Mouse (Mus musculus): ENCODE measurements around the gene Casq2. TPM values are rescaled to one million over a fixed set of nuclear protein-coding genes. Genes with fewer than 3 reads are reported as not detected.

Casq2 gene
- polyA plus RNA-seq, 1 experiment from 2014 or later: 196 TPM

DNA sequence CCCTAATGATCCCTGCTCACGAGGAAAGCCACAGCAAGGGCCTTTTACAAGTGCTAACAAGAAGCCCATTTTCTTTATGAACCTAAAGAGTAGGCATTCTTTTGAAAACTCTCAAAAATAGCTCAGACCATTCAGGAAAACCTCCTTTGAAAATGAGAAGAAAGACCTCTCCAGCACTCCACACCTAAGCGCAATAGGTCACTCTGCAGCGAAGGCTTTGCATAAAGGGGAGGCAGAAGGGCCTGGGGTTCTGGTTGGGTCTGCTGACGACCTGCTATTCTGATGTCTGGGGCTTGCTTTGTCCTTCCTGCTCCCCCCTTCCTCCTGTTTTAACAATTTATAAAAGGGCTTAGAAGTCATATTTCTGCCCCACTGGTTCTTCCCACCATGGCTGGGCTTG is 93.7 kb downstream of the Casq2 start:
- Histone ChIP-seq H3K27me3 (replicated peaks) (no peaks in the 10 kb centered on the region), H3K9me3 (no peaks in the 10 kb centered on the region), H3K4me2 (no peak overlapping the region), H3K4me1 (peaks cover 44% of the 10 kb centered on the region), H3K36me3 (peaks cover 47% of the 10 kb centered on the region), H3K4me3 (no peak overlapping the region), H3K27ac (replicated peaks) (no peak overlapping the region), H3K9ac (no peak overlapping the region)
- no peak for ATAC-seq (ENCODE audit: extremely low read depth, insufficient number of reproducible peaks, low FRiP score, low TSS enrichment)
- WGBS: 87% methylated on average over 4 of the region's 4 CpGs

DNA sequence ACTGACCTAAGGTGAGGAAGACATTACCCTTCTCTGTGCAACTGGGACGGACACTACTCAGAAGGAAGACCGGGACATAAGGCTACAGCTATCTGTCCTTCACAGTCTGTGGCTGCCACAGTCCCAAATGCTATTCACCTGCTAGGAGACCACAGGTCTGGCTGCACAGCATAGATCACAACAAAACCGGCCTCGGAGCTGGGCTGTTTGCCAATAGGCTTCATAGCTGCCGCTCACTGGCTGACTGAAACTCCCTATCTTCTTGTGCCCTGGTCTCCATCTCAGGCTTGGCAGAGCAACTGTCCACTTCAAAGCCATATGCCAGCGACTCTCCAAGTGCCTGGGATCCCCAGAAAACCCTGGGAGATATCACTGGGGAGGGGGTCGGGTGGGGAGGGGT is 94.5 kb downstream of the Casq2 start:
- peak overlapping the region; percentile 12; the same call in 1 of the 2 replicates for H3K4me2 ChIP-seq
- peak overlapping the region; percentile 70 for H3K27ac ChIP-seq (replicated peaks)
- 26% methylated on average over 7 of the region's 7 CpGs for WGBS
- H3K9ac ChIP-seq: no peak overlapping the region
- peaks cover 38% of the 10 kb centered on the region for H3K4me1 ChIP-seq
- H3K27me3 ChIP-seq (replicated peaks): no peaks in the 10 kb centered on the region
- H3K9me3 ChIP-seq: no peaks in the 10 kb centered on the region
- no peak overlapping the region for H3K4me3 ChIP-seq
- ATAC-seq (ENCODE audit: extremely low read depth, insufficient number of reproducible peaks, low FRiP score, low TSS enrichment): no peak
- peaks cover 54% of the 10 kb centered on the region for H3K36me3 ChIP-seq

DNA sequence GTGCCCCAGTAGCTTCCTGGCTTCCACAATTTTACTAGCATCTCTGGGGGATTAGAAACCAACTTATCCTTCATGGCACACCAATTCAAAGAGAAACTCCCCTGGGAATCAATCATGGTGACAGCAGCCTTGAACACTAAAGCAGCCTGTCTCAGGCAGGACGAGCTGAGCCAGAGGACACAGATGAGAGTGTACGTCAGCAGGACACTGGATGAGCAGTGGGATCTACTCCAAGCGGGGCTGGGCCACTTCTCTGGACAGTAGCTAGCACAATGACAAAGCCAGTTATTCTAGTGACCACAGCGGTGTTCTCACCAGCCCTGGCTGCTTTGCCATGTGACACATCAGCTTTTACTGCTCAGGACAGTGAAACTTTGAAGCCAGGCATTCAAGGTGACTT is 95.0 kb downstream of the Casq2 start:
- Histone ChIP-seq H3K4me3 (no peak overlapping the region), H3K4me1 (peaks cover 34% of the 10 kb centered on the region), H3K36me3 (peaks cover 59% of the 10 kb centered on the region), H3K9ac (no peak overlapping the region), H3K27me3 (replicated peaks) (no peaks in the 10 kb centered on the region), H3K27ac (replicated peaks) (peak overlapping the region; percentile 70), H3K9me3 (no peaks in the 10 kb centered on the region), H3K4me2 (no peak overlapping the region)
- ATAC-seq (ENCODE audit: extremely low read depth, insufficient number of reproducible peaks, low FRiP score, low TSS enrichment): no peak
- 69% methylated on average over 4 of the region's 4 CpGs for WGBS

DNA sequence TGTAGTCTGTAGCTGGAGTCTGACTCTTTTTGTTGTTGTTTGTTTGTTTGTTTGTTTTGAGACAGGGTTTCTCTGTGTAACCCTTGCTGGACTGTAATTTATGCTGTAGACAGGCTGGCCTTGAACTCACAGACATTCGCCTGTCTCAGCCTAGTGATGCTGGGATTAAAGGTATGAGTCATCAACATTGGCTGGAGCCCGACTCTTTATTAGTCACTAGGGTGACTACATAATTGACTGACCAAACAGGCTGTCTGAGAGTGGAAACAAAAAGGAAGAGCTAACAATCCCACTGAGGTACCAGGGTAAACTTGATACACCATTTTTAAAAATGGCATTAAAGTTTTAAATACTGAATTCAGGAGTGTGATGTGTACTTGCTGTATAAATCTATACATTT is 96.4 kb downstream of the Casq2 start:
- no peaks in the 10 kb centered on the region for H3K27me3 ChIP-seq (replicated peaks)
- H3K4me3 ChIP-seq: no peak overlapping the region
- 89% methylated on average over 2 of the region's 2 CpGs for WGBS
- no peak overlapping the region for H3K4me2 ChIP-seq
- no peak overlapping the region for H3K9ac ChIP-seq
- H3K4me1 ChIP-seq: peaks cover 31% of the 10 kb centered on the region
- H3K36me3 ChIP-seq: peaks cover 70% of the 10 kb centered on the region
- ATAC-seq (ENCODE audit: extremely low read depth, insufficient number of reproducible peaks, low FRiP score, low TSS enrichment): no peak
- no peaks in the 10 kb centered on the region for H3K9me3 ChIP-seq
- H3K27ac ChIP-seq (replicated peaks): no peak overlapping the region

DNA sequence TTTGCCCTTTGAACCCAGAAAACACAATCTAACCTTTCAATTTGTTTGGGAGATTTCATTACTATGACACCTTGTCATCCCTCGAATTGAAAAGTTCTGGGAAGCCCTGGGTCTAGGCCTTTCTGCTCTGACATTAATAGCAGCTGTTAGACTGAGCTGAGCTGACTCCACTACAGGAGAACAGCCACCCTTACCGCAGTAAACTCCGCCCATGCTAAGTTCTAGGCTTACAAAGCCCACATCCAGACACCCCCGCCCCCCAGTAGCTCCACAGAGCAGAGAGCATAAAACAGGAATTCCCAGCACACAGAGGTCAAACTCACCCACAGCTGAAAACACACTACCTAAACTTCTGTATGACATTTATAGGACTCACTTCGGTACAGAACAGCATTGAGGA is 98.5 kb downstream of the Casq2 start:
- Histone ChIP-seq H3K27me3 (replicated peaks) (no peaks in the 10 kb centered on the region), H3K9me3 (no peaks in the 10 kb centered on the region), H3K9ac (no peak overlapping the region), H3K27ac (replicated peaks) (no peak overlapping the region), H3K4me1 (peaks cover 46% of the 10 kb centered on the region), H3K4me2 (no peak overlapping the region), H3K4me3 (no peak overlapping the region), H3K36me3 (peaks cover 66% of the 10 kb centered on the region)
- 57% methylated on average over 5 of the region's 5 CpGs for WGBS
- no peak for ATAC-seq (ENCODE audit: extremely low read depth, insufficient number of reproducible peaks, low FRiP score, low TSS enrichment)

DNA sequence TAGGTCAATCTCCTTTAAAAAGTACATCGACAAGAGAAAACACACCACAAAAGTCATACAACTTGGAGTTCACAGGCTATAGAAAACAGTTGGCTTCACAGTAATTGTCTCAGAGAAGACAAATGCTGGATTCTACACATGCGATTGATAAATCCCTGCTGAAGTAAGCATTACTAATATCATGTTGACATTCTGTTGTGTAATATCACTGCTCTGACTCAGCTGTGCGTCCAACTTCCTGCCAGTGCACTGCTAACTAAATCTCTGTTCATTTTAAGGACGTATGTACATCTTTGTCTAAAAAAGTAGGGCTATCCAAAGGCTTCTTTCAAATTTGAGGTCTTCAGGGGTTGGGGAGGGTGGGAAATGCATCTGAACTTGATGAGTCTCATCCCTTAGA is 101.2 kb downstream of the Casq2 start:
- peaks cover 52% of the 10 kb centered on the region for H3K36me3 ChIP-seq
- 78% methylated on average over 4 of the region's 4 CpGs for WGBS
- no peak overlapping the region for H3K9ac ChIP-seq
- no peak overlapping the region for H3K4me3 ChIP-seq
- H3K9me3 ChIP-seq: no peaks in the 10 kb centered on the region
- no peaks in the 10 kb centered on the region for H3K27me3 ChIP-seq (replicated peaks)
- peaks cover 53% of the 10 kb centered on the region for H3K4me1 ChIP-seq
- ATAC-seq (ENCODE audit: extremely low read depth, insufficient number of reproducible peaks, low FRiP score, low TSS enrichment): no peak
- no peak overlapping the region for H3K4me2 ChIP-seq
- no peak overlapping the region for H3K27ac ChIP-seq (replicated peaks)

DNA sequence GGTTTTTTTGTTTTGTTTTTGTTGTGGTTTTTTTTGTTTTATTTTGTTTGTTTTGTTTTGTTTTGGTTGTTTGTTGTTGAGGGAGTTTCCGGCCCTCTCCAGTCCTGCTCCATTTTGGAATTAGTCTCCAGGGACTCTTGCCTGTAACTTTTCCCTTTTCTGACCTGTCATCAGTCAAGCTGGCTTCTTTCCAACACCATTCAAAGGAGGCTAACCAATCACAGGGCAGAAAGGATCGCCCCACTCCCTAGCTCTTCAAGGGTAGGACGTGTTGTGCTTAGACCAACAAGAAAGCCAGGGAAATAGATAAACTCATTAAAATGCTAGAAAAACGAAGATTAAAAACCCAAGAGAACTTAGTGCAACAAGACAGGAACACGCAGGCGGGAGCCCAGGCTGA is 102.8 kb downstream of the Casq2 start:
- Histone ChIP-seq H3K27ac (replicated peaks) (peak overlapping the region; percentile 71), H3K4me3 (0 out of 2 replicates have a peak overlapping the region, but pooled peaks have one; percentile 5), H3K4me2 (peak overlapping the region; percentile 43), H3K36me3 (peaks cover 42% of the 10 kb centered on the region), H3K27me3 (replicated peaks) (no peaks in the 10 kb centered on the region), H3K9ac (peak overlapping the region; percentile 21; the same call in 1 of the 2 replicates), H3K4me1 (peaks cover 69% of the 10 kb centered on the region), H3K9me3 (no peaks in the 10 kb centered on the region)
- no peak for ATAC-seq (ENCODE audit: extremely low read depth, insufficient number of reproducible peaks, low FRiP score, low TSS enrichment)
- WGBS: 10% methylated on average over 6 of the region's 6 CpGs

DNA sequence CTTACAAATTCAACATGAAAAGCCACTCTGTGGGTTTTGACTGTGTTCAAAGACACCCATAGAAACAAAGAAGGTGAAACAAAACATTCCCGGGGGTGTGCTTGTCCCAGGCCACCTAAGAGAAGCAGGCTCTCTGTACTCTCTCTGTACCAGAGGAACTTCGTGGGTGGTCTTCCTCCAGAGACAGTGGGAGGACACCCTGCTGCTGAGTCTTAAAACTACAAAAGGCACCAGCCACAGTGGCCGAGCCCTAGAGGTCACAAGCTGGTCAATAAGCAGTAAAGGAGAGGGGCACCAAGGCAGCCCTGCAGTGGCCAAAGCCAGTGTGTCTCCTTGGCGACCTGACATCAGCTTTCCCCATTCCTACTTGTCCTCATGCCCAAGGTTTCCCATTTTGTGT is 103.8 kb downstream of the Casq2 start:
- Histone ChIP-seq H3K36me3 (peaks cover 40% of the 10 kb centered on the region), H3K9ac (no peak overlapping the region), H3K4me3 (no peak overlapping the region), H3K27me3 (replicated peaks) (no peaks in the 10 kb centered on the region), H3K9me3 (no peaks in the 10 kb centered on the region), H3K27ac (replicated peaks) (peak overlapping the region; percentile 61), H3K4me1 (peaks cover 70% of the 10 kb centered on the region), H3K4me2 (no peak overlapping the region)
- WGBS: 33% methylated on average over 4 of the region's 4 CpGs
- ATAC-seq (ENCODE audit: extremely low read depth, insufficient number of reproducible peaks, low FRiP score, low TSS enrichment): no peak

DNA sequence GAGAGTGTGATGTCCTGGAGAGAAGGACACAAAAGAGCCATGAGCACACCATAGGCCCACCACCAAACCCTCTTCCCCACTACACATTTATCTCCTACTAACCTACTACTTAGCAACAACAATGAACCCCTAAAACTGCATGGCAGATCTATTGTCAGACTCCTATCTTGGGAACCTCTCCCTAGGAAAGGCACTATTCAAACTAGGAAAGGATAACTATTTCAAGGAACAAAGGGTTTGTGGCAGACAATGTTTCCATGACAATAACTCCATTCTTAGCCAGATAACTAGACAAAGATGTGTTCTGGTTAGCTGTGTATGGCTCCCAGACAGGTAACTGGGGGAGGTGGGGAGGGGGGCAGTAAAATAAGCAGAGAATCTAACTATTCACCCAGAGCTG is 104.4 kb downstream of the Casq2 start:
- Histone ChIP-seq H3K27me3 (replicated peaks) (no peaks in the 10 kb centered on the region; the same call in 1 of the 2 replicates), H3K4me3 (no peak overlapping the region), H3K4me1 (peaks cover 77% of the 10 kb centered on the region), H3K9ac (no peak overlapping the region), H3K27ac (replicated peaks) (no peak overlapping the region), H3K36me3 (peaks cover 38% of the 10 kb centered on the region), H3K9me3 (no peaks in the 10 kb centered on the region), H3K4me2 (no peak overlapping the region)
- no peak for ATAC-seq (ENCODE audit: extremely low read depth, insufficient number of reproducible peaks, low FRiP score, low TSS enrichment)

DNA sequence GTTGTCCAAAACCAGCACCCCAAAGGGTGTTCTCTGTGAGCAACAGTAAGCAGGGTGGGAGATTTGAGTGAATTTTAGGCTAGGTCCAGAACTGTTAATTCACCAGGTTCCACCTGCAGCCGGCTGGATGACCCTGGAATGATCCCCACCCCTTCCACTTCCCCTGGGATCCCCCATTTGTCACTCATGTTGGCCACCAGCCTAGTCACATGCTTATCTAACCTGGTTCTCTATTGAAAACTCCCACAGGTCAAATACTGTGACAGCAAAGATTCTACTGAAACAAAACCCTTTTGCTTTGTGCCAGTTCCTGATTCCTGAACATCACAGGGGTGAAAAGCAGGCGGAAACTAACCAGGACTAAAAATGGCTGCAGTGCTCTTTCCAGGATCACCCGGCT is 105.4 kb downstream of the Casq2 start:
- WGBS: 56% methylated on average over 3 of the region's 3 CpGs
- no peak overlapping the region for H3K4me2 ChIP-seq
- H3K27ac ChIP-seq (replicated peaks): 0 out of 2 replicates have a peak overlapping the region, but pooled peaks have one; percentile 3
- 0 out of 2 replicates have a peak overlapping the region, but pooled peaks have one; percentile 45 for H3K9ac ChIP-seq
- H3K27me3 ChIP-seq (replicated peaks): no peaks in the 10 kb centered on the region; the same call in 1 of the 2 replicates
- no peak for ATAC-seq (ENCODE audit: extremely low read depth, insufficient number of reproducible peaks, low FRiP score, low TSS enrichment)
- peaks cover 38% of the 10 kb centered on the region for H3K36me3 ChIP-seq
- no peaks in the 10 kb centered on the region for H3K9me3 ChIP-seq
- no peak overlapping the region for H3K4me3 ChIP-seq
- peaks cover 86% of the 10 kb centered on the region for H3K4me1 ChIP-seq

DNA sequence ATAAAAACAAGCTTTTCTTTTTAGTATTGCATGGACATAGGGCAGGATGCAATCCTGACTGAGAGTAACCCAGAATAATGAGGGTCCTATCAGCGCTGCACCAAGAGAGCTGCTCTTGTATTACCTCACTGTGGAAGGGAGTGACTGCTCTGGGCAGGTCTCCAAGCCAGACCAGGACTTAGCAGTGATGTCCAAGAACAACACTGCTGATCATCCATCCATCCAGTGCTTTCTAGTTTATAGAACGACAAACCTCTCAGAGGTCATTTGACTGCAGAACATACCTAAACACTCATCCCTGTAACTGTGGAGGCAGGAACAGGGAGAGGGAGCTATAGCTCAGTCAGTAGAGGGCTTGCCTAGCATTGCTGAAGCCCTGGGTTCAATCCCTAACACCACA is 106.4 kb downstream of the Casq2 start:
- Histone ChIP-seq H3K4me3 (0 out of 2 replicates have a peak overlapping the region, but pooled peaks have one; percentile 20), H3K9me3 (no peaks in the 10 kb centered on the region), H3K36me3 (peaks cover 30% of the 10 kb centered on the region), H3K4me1 (peaks cover 96% of the 10 kb centered on the region), H3K27ac (replicated peaks) (peak overlapping the region; percentile 79), H3K9ac (peak overlapping the region; percentile 53), H3K27me3 (replicated peaks) (no peaks in the 10 kb centered on the region; the same call in 1 of the 2 replicates), H3K4me2 (peak overlapping the region; percentile 60)
- peak; percentile 63 for ATAC-seq (ENCODE audit: extremely low read depth, insufficient number of reproducible peaks, low FRiP score, low TSS enrichment)
- WGBS: 21% methylated on average over 2 of the region's 2 CpGs

DNA sequence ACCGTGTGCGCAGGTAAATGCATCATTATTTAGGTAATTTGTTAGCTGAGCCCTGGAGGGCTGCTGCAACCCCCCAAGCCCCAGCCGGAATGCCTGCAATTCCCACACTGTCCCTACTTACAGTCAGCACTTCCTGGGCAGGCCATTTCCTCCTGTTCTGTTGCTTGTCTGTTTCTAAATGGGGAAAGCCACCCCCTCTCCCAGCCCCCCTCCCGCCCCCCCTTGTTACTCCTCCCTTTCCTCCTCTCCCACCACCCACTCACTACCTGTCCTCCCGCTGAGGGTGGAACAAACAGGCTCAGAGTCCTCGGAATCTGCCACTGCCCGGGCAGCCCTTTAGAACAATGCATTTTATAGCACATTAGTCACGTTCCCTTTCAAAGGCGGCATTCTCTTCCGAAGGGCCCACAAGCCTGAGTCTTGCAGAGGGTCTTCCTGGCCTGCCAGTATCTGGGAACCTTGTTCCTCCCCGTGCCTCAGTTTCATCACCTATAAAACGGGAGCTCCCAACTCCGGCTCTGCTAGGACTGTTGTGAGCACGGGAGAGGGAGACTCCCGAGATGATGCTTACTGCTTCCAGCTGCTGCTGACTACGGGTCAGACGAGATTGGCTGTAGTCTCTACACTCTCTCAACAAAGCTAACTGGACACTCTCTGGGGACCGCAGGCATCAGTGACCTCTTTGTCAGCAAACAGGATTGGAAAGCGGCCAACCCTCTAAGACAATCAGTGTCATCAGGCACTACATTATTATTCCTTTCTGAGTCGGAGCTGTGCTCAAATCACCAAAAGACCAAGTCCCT is 107.5 kb downstream of the Casq2 start:
- Histone ChIP-seq H3K4me3 (peak overlapping the region; percentile 20), H3K27me3 (replicated peaks) (no peaks in the 10 kb centered on the region; the same call in 1 of the 2 replicates), H3K9me3 (no peaks in the 10 kb centered on the region), H3K36me3 (peaks cover 19% of the 10 kb centered on the region), H3K9ac (peak overlapping the region; percentile 53), H3K4me2 (peak overlapping the region; percentile 60), H3K4me1 (peaks cover 99% of the 10 kb centered on the region), H3K27ac (replicated peaks) (peak overlapping the region; percentile 79)
- ATAC-seq (ENCODE audit: extremely low read depth, insufficient number of reproducible peaks, low FRiP score, low TSS enrichment): no peak
- 6% methylated on average over 19 of the region's 20 CpGs for WGBS

Data from heart, embryonic 13.5 days (tissue).